Mouse (Mus musculus) heart, adult 2 months (tissue): ENCODE measurements around the gene Elovl7. TPM values are rescaled to one million over a fixed set of nuclear protein-coding genes. Genes with fewer than 3 reads are reported as not detected.
A peak's percentile ranks its signal among the peaks of the same experiment; 100 is the strongest.

ENCODE experiments used
- DNase-seq, 2 experiments: peaks; one replicate each; pipeline ENCODE4 v3.0.0; 2021
- H3K27ac ChIP-seq: fragments of 200-600 bp; 2 replicates; pipeline ENCODE4 v1.8.1; 2022
- H3K27me3 ChIP-seq: fragments of 200-500 bp; 2 replicates; pipeline ENCODE4 v1.6.1; 2012; ENCODE audit warnings: mild to moderate bottlenecking, low read length, inconsistent platforms, mixed read lengths; ENCODE audit not compliant: control insufficient read depth, insufficient read depth
- H3K36me3 ChIP-seq: fragments of 200-500 bp; 2 replicates; pipeline ENCODE4 v1.6.1; 2012; ENCODE audit warnings: low read length, inconsistent platforms; ENCODE audit not compliant: control insufficient read depth, insufficient read depth
- H3K4me1 ChIP-seq: fragments of 200-500 bp; 2 replicates; pipeline ENCODE4 v1.6.1; 2011; ENCODE audit warnings: low read length; ENCODE audit not compliant: control insufficient read depth, insufficient read depth
- H3K4me3 ChIP-seq: fragments of 200-600 bp; 2 replicates; pipeline ENCODE4 v1.8.1; 2022
- H3K79me2 ChIP-seq: fragments of 200-500 bp; replicated peaks from 2 replicates; pipeline ENCODE4 v1.6.1; 2012; ENCODE audit warnings: mild to moderate bottlenecking, inconsistent platforms, low read length, moderate library complexity, mixed read lengths; ENCODE audit not compliant: control insufficient read depth, insufficient read depth
- H3K9ac ChIP-seq: fragments of 200-500 bp; 2 replicates; pipeline ENCODE4 v1.6.1; 2012; ENCODE audit warnings: low read depth, mild to moderate bottlenecking, control low read depth, inconsistent platforms, low read length, mixed read lengths
- CTCF ChIP-seq: fragments of 200-600 bp; IDR thresholded peaks from 2 replicates; pipeline ENCODE4 v1.8.1; 2022; ENCODE audit warnings: antibody characterized with exemption, mild to moderate bottlenecking, moderate library complexity
- EP300 ChIP-seq: fragments of 200-500 bp; IDR thresholded peaks from 2 replicates; pipeline ENCODE4 v1.6.1; 2011; ENCODE audit warnings: low read depth, low read length, control low read depth; ENCODE audit not compliant: insufficient read depth
- POLR2A ChIP-seq: fragments of 200-500 bp; IDR thresholded peaks from 2 replicates; pipeline ENCODE4 v1.6.1; 2011; ENCODE audit warnings: mild to moderate bottlenecking, low read depth, low read length, control low read depth; ENCODE audit not compliant: insufficient read depth
- WGBS: fragments of 180-500 bp; shearing (Covaris S2); methylation state at CpG from one replicate; pipeline ENCODE4 v1.1.7; 2018; 5-methylcytosine and 5-hydroxymethylcytosine counted together
- intact Hi-C: fragments of 180-260 bp; cut with DNase I; formaldehyde crosslinking; loops from one replicate; pipeline ENCODE4 v1.15.1; 2025
- long read RNA-seq: library from polyadenylated mRNA; stranded (forward); transcript quantifications from one replicate; pipeline ENCODE4 v2.0.0, GENCODE M21; 2021
- polyA plus RNA-seq: library from polyadenylated mRNA; depleted of rRNA; stranded (reverse); fragments of >200 nt; gene quantifications from 2 replicates; pipeline ENCODE4 v1.2.3, GENCODE M21; 2012; rRNA removed
- total RNA-seq, 2 experiments: library from RNA; stranded (reverse); gene quantifications; 2 replicates each; pipeline ENCODE4 v1.2.3; 2021

Elovl7 gene
- total RNA-seq, result under 1 TPM; 0.18 to 0.29 TPM
- 0.20 and 1.6 TPM in 2 replicates for polyA plus RNA-seq
- long read RNA-seq, result 0 reads

DNA sequence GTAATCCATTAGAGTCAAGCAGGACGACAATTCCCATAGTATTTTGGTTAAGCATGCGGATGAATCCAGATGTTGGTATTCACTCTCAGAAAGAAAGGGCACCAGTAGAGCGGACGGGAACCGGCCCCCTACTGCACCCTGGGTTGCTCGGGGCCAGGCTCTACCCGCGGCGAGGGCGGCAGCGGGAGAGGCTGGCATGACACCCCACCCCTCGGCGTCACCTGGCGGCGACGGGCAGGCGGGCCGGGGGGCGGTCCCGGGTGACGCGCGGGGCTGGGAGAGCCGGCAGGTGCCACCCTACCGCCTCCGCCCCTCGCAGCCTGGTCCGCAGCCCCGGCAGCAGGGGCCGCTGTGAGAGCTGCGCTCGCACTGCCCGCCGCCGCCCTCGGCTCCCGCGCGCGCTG, at the start of gene Elovl7:
Elovl7 (plus strand) TSS at position 324 of the 404 bp plus-strand sequence.
- no peaks in the 10 kb centered on the region for H3K4me1 ChIP-seq
- WGBS, result under 1% methylated on average over 40 of the region's 40 CpGs
- no peak within 1 kb of the TSS for H3K27ac ChIP-seq
- peak; percentile 66 to 79 for DNase-seq
- H3K9ac ChIP-seq, result peak within 1 kb of the TSS; percentile 65
- no peaks in the 10 kb centered on the region for H3K79me2 ChIP-seq
- H3K36me3 ChIP-seq, result no peaks in the 10 kb centered on the region
- intact Hi-C loops, result loop anchor here (5.0 kb wide), 1 partner anchor 113 kb away; no protein-coding TSS in a partner anchor
- peaks cover 9% of the 10 kb centered on the region for H3K27me3 ChIP-seq
- peak within 1 kb of the TSS; percentile 57 for H3K4me3 ChIP-seq
- TF ChIP-seq CTCF, result peak; percentile 53
- TF ChIP-seq POLR2A, result no peak

DNA sequence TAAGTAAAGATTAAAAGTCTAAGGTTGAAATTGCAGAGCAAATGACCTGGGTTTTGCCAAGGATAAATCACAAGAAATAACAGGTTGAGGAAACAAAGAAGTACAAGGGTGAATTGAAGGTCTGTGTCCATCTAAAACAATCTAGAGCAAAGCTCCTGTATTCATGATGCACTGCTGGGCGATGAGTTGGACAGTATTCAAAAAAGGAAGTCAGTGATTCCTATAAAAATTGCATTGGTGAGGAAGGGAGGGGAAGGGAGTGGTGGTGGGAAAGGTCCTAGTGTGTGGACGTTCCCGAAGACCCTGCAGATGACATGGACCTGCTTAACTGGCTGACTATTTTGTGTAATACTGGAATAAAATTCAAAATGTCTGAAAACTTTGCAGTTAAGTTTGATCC, 49.6 kb upstream of the Elovl7 start:
- no peaks in the 10 kb centered on the region for H3K4me1 ChIP-seq
- H3K27ac ChIP-seq, result no peak overlapping the region
- no peak overlapping the region for H3K9ac ChIP-seq
- intact Hi-C loops, result loop anchor here (10.0 kb wide), 1 partner anchor 1050 kb away; no protein-coding TSS in a partner anchor
- no peak for DNase-seq
- H3K4me3 ChIP-seq, result no peak overlapping the region
- 77% methylated on average over 3 of the region's 3 CpGs for WGBS
- H3K36me3 ChIP-seq, result no peaks in the 10 kb centered on the region
- TF ChIP-seq CTCF (no peak), POLR2A (no peak), EP300 (no peak)
- no peaks in the 10 kb centered on the region for H3K27me3 ChIP-seq
- H3K79me2 ChIP-seq, result 0 out of 2 replicates have a peak, but pooled peaks cover 2% of the 10 kb centered on the region

DNA sequence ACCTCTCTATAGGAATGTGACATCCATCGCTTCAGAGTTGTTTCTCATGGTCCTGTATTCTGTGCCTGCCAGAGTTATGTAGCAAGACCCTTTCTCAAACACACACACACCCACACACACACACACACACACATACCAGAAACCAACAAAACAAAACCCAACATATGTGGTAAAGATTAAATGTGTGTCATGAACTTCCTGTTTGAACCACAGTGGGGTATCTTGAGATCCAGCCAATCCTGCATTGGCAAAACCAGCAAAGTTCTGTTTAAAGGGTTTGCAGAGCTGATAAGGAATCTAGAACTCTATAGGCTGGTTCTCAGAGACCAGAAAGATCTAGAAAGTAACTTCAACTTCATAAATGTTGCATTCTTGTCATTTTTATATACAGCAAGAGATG, 44.2 kb upstream of the Elovl7 start:
- no peak overlapping the region for H3K4me3 ChIP-seq
- intact Hi-C loops, result no loop called here
- no peaks in the 10 kb centered on the region for H3K4me1 ChIP-seq
- no peak overlapping the region for H3K9ac ChIP-seq
- TF ChIP-seq CTCF (no peak), POLR2A (no peak), EP300 (no peak)
- 93% methylated on average over 1 of the region's 1 CpGs for WGBS
- DNase-seq, result no peak
- 0 out of 2 replicates have a peak, but pooled peaks cover 2% of the 10 kb centered on the region for H3K79me2 ChIP-seq
- no peak overlapping the region for H3K27ac ChIP-seq
- no peaks in the 10 kb centered on the region for H3K36me3 ChIP-seq
- H3K27me3 ChIP-seq, result no peaks in the 10 kb centered on the region

DNA sequence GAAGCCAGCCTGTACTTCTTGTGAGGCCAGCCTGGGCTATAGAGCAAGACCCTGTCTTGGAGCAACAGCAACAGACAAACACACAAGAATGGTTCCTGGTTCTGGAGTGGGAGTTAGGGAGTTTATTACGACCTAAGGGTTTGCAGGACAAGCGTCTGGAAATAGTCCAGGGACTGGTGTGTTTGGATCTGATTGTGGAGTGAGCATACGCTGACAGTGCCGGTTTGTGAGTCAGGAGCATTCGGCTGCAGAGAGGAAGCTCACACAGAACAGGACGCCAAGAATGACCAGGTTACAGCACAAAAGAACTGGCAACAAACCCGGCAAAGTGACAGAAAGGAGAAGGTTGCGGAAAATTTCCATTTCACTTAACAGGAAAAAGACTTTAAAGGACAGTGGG, 43.7 kb upstream of the Elovl7 start:
- Histone ChIP-seq H3K36me3 (no peaks in the 10 kb centered on the region), H3K27me3 (no peaks in the 10 kb centered on the region), H3K4me1 (no peaks in the 10 kb centered on the region), H3K4me3 (no peak overlapping the region), H3K27ac (no peak overlapping the region), H3K79me2 (0 out of 2 replicates have a peak, but pooled peaks cover 2% of the 10 kb centered on the region), H3K9ac (no peak overlapping the region)
- intact Hi-C loops, result no loop called here
- DNase-seq, result no peak
- TF ChIP-seq EP300, result no peak
- TF ChIP-seq CTCF, result no peak
- no peak for TF ChIP-seq POLR2A
- WGBS, result 63% methylated on average over 8 of the region's 8 CpGs

DNA sequence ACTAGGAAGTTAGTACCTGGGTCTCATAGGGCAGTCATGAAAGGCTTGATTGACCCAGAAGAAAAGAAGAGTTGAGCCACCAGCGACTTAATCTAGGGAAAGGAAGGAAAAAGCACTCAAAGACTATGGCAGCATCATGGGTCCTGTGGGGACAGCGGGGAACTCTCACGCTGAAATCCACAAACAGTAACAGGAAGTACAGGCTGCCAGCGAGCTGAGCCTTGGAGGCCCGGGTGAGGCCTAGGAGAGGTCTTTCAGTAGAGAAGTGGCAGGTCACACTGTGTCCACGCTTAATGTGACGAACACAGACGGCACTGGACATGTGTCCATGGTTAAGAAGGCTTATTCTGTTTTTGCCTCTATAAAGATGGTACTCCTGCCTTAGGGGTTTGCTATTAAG, 34.6 kb upstream of the Elovl7 start:
- no peaks in the 10 kb centered on the region for H3K79me2 ChIP-seq
- intact Hi-C loops, result no loop called here
- H3K36me3 ChIP-seq, result no peaks in the 10 kb centered on the region
- no peaks in the 10 kb centered on the region for H3K27me3 ChIP-seq
- H3K4me3 ChIP-seq, result no peak overlapping the region
- 62% methylated on average over 8 of the region's 8 CpGs for WGBS
- H3K4me1 ChIP-seq, result no peaks in the 10 kb centered on the region
- TF ChIP-seq CTCF, result no peak
- no peak for TF ChIP-seq POLR2A
- no peak for TF ChIP-seq EP300
- no peak overlapping the region for H3K27ac ChIP-seq
- no peak for DNase-seq
- H3K9ac ChIP-seq, result no peak overlapping the region

DNA sequence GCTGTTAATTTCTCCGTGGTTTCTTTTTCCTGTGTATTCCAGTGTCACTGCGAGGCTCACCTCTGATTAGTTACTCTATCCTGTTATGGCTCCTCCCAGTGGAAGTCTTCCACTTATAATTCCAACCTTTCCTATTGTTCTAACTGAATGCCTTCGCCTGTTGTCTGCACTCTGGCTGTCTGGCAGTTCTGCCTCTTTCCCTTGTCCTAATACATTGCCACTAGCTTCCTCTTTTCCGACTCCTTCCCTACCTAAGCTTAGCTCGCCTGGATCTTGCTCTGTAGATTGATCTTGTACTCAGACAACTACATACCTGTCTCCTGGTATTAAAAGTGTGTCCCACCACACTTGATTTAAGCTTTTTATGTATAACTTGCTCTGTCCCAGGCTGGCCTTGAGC, 33.4 kb upstream of the Elovl7 start:
- Histone ChIP-seq H3K4me1 (no peaks in the 10 kb centered on the region), H3K27me3 (no peaks in the 10 kb centered on the region), H3K9ac (no peak overlapping the region), H3K79me2 (no peaks in the 10 kb centered on the region), H3K4me3 (no peak overlapping the region), H3K27ac (no peak overlapping the region), H3K36me3 (no peaks in the 10 kb centered on the region)
- TF ChIP-seq CTCF (no peak), EP300 (no peak), POLR2A (no peak)
- WGBS, result 49% methylated on average over 5 of the region's 5 CpGs
- no peak for DNase-seq
- intact Hi-C loops, result no loop called here
